14 mouse cellular contexts compared by ENCODE assay signal in genomic region chr7:112117501-112117900, GRCm38 (mm10). TPM values are rescaled to one million over a fixed set of nuclear protein-coding genes. Genes with fewer than 3 reads are reported as not detected.
"Had no signal": no experiment of that assay in that cellular context is flagged by ENCODE, and none has a peak within 500 bp of the region (broad histone marks: within the 10 kb centered on the region; RNA-seq: fewer than 3 reads in every experiment).

No protein-coding gene starts in this region.

- H3K27ac ChIP-seq: limb, embryonic 13.5 days; liver, embryonic 14.5 days; midbrain, embryonic 13.5 days had no signal

- H3K9ac ChIP-seq: limb, embryonic 13.5 days; liver, embryonic 14.5 days; midbrain, embryonic 13.5 days had no signal

- H3K4me2 ChIP-seq: limb, embryonic 13.5 days; midbrain, embryonic 13.5 days had no signal

- H3K27me3 ChIP-seq: limb, embryonic 13.5 days; midbrain, embryonic 13.5 days had no signal

- DNase-seq: kidney, adult 9 months; kidney, postnatal 10 days; layer of hippocampus, adult 9-11 months; layer of hippocampus, postnatal 36 days; lung, adult 18-20 months; lung, postnatal 36 days; right cerebral cortex, postnatal 4 days; spleen, adult 18-20 months; thymus, adult 18-20 months; thymus, postnatal 14 days had no signal

- H3K4me3 ChIP-seq: limb, embryonic 13.5 days; midbrain, embryonic 13.5 days had no signal

- H3K9me3 ChIP-seq: limb, embryonic 13.5 days; midbrain, embryonic 13.5 days had no signal

- ATAC-seq: midbrain, embryonic 13.5 days had no signal

RNA-seq across cellular contexts. Expression of gene Dkk3, which starts 41.4 kb away (rescaled TPM):
- total RNA-seq: megakaryocyte progenitor cell, adult 5-6 weeks had no signal
